Comparison of ENCODE assay signal across 17 mouse cellular contexts in the genomic region with DNA sequence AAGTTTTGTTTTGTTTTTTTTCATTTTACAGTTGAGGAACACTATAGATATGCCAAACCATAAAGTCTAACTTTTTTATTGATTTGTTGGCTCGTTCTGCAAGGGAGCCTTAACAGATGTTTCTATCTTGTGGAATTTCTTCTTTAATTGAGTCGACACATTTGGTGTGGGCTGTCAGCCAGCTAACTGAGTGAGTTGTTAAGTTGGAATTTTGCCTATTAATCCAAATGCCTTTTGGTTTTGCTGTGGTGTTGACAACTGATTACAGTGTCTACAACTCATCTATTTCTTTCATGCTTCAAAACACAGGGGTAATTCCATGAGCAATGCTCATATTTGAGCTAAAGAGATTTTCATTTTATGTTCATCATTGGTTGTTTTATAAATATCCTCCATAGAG. TPM values are rescaled to one million over a fixed set of nuclear protein-coding genes. Genes with fewer than 3 reads are reported as not detected.
A peak's percentile ranks its signal among the peaks of the same experiment; 100 is the strongest.
DNase-seq lines count a peak whose midpoint lies in the region; TF ChIP-seq lines count a peak whose summit lies in the region.
"Had no signal": no experiment of that assay in that cellular context is flagged by ENCODE, and none has a peak within 500 bp of the region (broad histone marks: within the 10 kb centered on the region; RNA-seq: fewer than 3 reads in every experiment).

No protein-coding gene starts in this region.

- no peak overlapping the region for H3K27ac ChIP-seq in left cerebral cortex, adult 2 months
- H3K27ac ChIP-seq: gastrocnemius, adult 2 months; heart, embryonic 15.5 days; hindbrain, embryonic 15.5 days; liver, embryonic 15.5 days; midbrain, embryonic 12.5 days had no signal

- intact Hi-C loops in heart, postnatal 36 days (cut with DNase I) = loop anchor here (5.0 kb wide), 1 partner anchor 41 kb away; no protein-coding TSS in a partner anchor
- intact Hi-C loops in left cerebral cortex, postnatal 14 days (cut with DNase I) = no loop called here
- intact Hi-C loops in left cerebral cortex, adult 2 months (cut with DNase I) = no loop called here

- TF ChIP-seq CTCF in left cerebral cortex, adult 2 months (IDR thresholded peaks at IDR 0.05) = no peak

- H3K4me3 ChIP-seq in left cerebral cortex, adult 2 months = no peak overlapping the region
- H3K4me3 ChIP-seq: gastrocnemius, adult 2 months; heart, embryonic 15.5 days; hindbrain, embryonic 15.5 days; liver, embryonic 15.5 days; midbrain, embryonic 12.5 days had no signal

- DNase-seq in heart, adult 18-20 months = peak; percentile 51 to 57
- DNase-seq in heart, postnatal 36 days = no peak
- peak; percentile 16 to 28 for DNase-seq in left cerebral cortex, postnatal 14 days (ENCODE audit: low spot score in 2 of 2)
- no peak for DNase-seq in left cerebral cortex, adult 2 months (ENCODE audit: extremely low spot score in 1 of 2, low spot score in 2 of 2)
- peak; percentile 79 for DNase-seq in adipocyte (ENCODE audit: low spot score)
- DNase-seq in layer of hippocampus, postnatal 10 days (ENCODE audit: low spot score in 2 of 2) = peak; percentile 14 to 37
- no peak for DNase-seq in adrenal gland, postnatal 14 days
- no peak for DNase-seq in gastrocnemius, postnatal 4 days (ENCODE audit: low spot score in 2 of 2)
- DNase-seq: cerebellum, postnatal 25 days; gastrocnemius, adult 2 months; left cerebral cortex, postnatal 4 days; lung, postnatal 4 days; thymus, postnatal 14 days had no signal

RNA-seq across cellular contexts. Expression of a gene that starts 20.7 kb away (rescaled TPM):
- 10 to 100 TPM; 19.8 to 26.1 TPM for total RNA-seq in heart, adult 18-20 months (2021)
- 10 to 100 TPM; 21.6 to 27.8 TPM for total RNA-seq in heart, postnatal 36 days (2021)
- total RNA-seq in left cerebral cortex, postnatal 14 days (2021) = 1 to 10 TPM; 1.4 to 1.5 TPM
- 1 to 10 TPM; 3.9 to 5.0 TPM for total RNA-seq in left cerebral cortex, adult 2 months (2021)
- total RNA-seq in layer of hippocampus, postnatal 10 days (2021) = 1 to 10 TPM; 2.4 to 2.7 TPM
- total RNA-seq in adrenal gland, postnatal 14 days (2021) = 5.1 and 7.7 TPM in 2 replicates
- 10 to 100 TPM in 1 of 2 experiments, 1 to 10 TPM in 1; 5.4 to 11.6 TPM for total RNA-seq in gastrocnemius, postnatal 4 days (2021)

RNA-seq across cellular contexts. Expression of a gene that starts 45.4 kb away (rescaled TPM):
- total RNA-seq in heart, adult 18-20 months (2021) = 10 to 100 TPM in 1 of 2 experiments, 1 to 10 TPM in 1; 8.8 to 11.0 TPM
- 10 to 100 TPM; 11.0 to 13.2 TPM for total RNA-seq in heart, postnatal 36 days (2021)
- 1 to 10 TPM; 5.7 to 5.9 TPM for total RNA-seq in left cerebral cortex, postnatal 14 days (2021)
- 1 to 10 TPM; 6.5 to 9.2 TPM for total RNA-seq in left cerebral cortex, adult 2 months (2021)
- 1 to 10 TPM; 5.9 to 6.1 TPM for total RNA-seq in layer of hippocampus, postnatal 10 days (2021)
- 10.2 and 16.0 TPM in 2 replicates for total RNA-seq in adrenal gland, postnatal 14 days (2021)
- 10 to 100 TPM in 1 of 2 experiments, 1 to 10 TPM in 1; 9.1 to 11.4 TPM for total RNA-seq in gastrocnemius, postnatal 4 days (2021)

Comparison
In these comparisons a context has a peak if more than half of its experiments do, and no peak if none do; other contexts are left out.
1. DNase-seq: peak in heart, adult 18-20 months (2 of 2), left cerebral cortex, postnatal 14 days (2 of 2), adipocyte (single experiment) and layer of hippocampus, postnatal 10 days (2 of 2); none in heart, postnatal 36 days (0 of 2), left cerebral cortex, adult 2 months (0 of 2), adrenal gland, postnatal 14 days (single experiment) and gastrocnemius, postnatal 4 days (0 of 2).